10 mouse cellular contexts compared by ENCODE assay signal in genomic region chr4:151666411-151666901, GRCm38 (mm10).
DNase-seq lines count a peak whose midpoint lies in the region; ATAC-seq and TF ChIP-seq lines count a peak whose summit lies in the region.
"Had no signal": no experiment of that assay in that cellular context is flagged by ENCODE, and none has a peak within 500 bp of the region (broad histone marks: within the 10 kb centered on the region; RNA-seq: fewer than 3 reads in every experiment).

No protein-coding gene starts in this region.

- intact Hi-C loops in heart, postnatal 10 days (cut with DNase I) = no loop called here
- intact Hi-C loops in left cerebral cortex, adult 2 months (cut with DNase I) = no loop called here

- no peak overlapping the region; the same call in 1 of the 2 replicates for H3K27ac ChIP-seq in left cerebral cortex, adult 2 months
- H3K27ac ChIP-seq: embryonic facial prominence, embryonic 12.5 days; liver, embryonic 15.5 days had no signal

- peak; percentile 8 to 14 for DNase-seq in layer of hippocampus, postnatal 36 days
- no peak for DNase-seq in layer of hippocampus, postnatal 25 days (ENCODE audit: extremely low spot score in 1 of 2, low spot score in 1 of 2)
- peak; percentile 68 to 77 for DNase-seq in heart, postnatal 10 days
- DNase-seq in left cerebral cortex, adult 2 months (ENCODE audit: extremely low spot score in 1 of 2, low spot score in 2 of 2) = peak; percentile 50 to 52
- no peak for DNase-seq in B cell, adult 2 months
- no peak for DNase-seq in urinary bladder, postnatal 36 days (ENCODE audit: low spot score in 2 of 2)
- DNase-seq in ovary, postnatal 14 days (ENCODE audit: low spot score) = no peak

- peak; percentile 96 for ATAC-seq in frontal cortex, adult (ENCODE audit: low TSS enrichment)

- no peak overlapping the region for H3K4me3 ChIP-seq in left cerebral cortex, adult 2 months
- H3K4me3 ChIP-seq: embryonic facial prominence, embryonic 12.5 days; liver, embryonic 15.5 days had no signal

- no peak for TF ChIP-seq CTCF in left cerebral cortex, adult 2 months (IDR thresholded peaks at IDR 0.05)

Comparison
In these comparisons a context has a peak if more than half of its experiments do, and no peak if none do; other contexts are left out.
1. DNase-seq: peak in layer of hippocampus, postnatal 36 days (2 of 2), heart, postnatal 10 days (2 of 2) and left cerebral cortex, adult 2 months (2 of 2); none in layer of hippocampus, postnatal 25 days (0 of 2), B cell, adult 2 months (0 of 2), urinary bladder, postnatal 36 days (0 of 2) and ovary, postnatal 14 days (single experiment).